Mouse (Mus musculus): ENCODE results near the gene Gm37240. TPM values are rescaled to one million over a fixed set of nuclear protein-coding genes. Genes with fewer than 3 reads are reported as not detected.

Gm37240 gene
- polyA plus RNA-seq, 1 experiment from 2014 or later, result 1.1 TPM

- Histone ChIP-seq H3K4me1 (peaks cover 3% of the 10 kb centered on the region; the same call in 1 of the 2 replicates), H3K36me3 (no peaks in the 10 kb centered on the region), H3K27me3 (replicated peaks) (no peaks in the 10 kb centered on the region), H3K4me2 (replicated peaks) (no peak overlapping the region), H3K9ac (no peak overlapping the region), H3K4me3 (no peak overlapping the region), H3K27ac (no peak overlapping the region), H3K9me3 (no peaks in the 10 kb centered on the region)
- ATAC-seq (ENCODE audit: low FRiP score, low read depth), result no peak
- 66% methylated on average over 2 of the region's 2 CpGs for WGBS
These were observed 316.0 kb downstream of the Gm37240 start for GRCm38 (mm10) chr3:85571276-85571675.

GRCm38 (mm10) chr3:85564603-85565002 is 322.7 kb downstream of the Gm37240 start:
- Histone ChIP-seq H3K27ac (no peak overlapping the region), H3K27me3 (replicated peaks) (no peaks in the 10 kb centered on the region), H3K4me2 (replicated peaks) (no peak overlapping the region), H3K4me1 (no peaks in the 10 kb centered on the region), H3K36me3 (no peaks in the 10 kb centered on the region), H3K9ac (no peak overlapping the region), H3K9me3 (no peaks in the 10 kb centered on the region), H3K4me3 (no peak overlapping the region)
- ATAC-seq (ENCODE audit: low FRiP score, low read depth), result no peak
- 65% methylated on average over 2 of the region's 2 CpGs for WGBS

- WGBS, result 78% methylated on average over 6 of the region's 6 CpGs
- Histone ChIP-seq H3K4me3 (no peak overlapping the region), H3K27ac (no peak overlapping the region), H3K9me3 (no peaks in the 10 kb centered on the region), H3K36me3 (no peaks in the 10 kb centered on the region), H3K27me3 (replicated peaks) (no peaks in the 10 kb centered on the region), H3K4me1 (no peaks in the 10 kb centered on the region), H3K9ac (no peak overlapping the region), H3K4me2 (replicated peaks) (no peak overlapping the region)
- ATAC-seq (ENCODE audit: low FRiP score, low read depth), result no peak
These were observed 333.5 kb downstream of the Gm37240 start for GRCm38 (mm10) chr3:85553731-85554277.

GRCm38 (mm10) chr3:85551352-85551751 is 336.0 kb downstream of the Gm37240 start:
- Histone ChIP-seq H3K27ac (no peak overlapping the region), H3K36me3 (no peaks in the 10 kb centered on the region), H3K27me3 (replicated peaks) (no peaks in the 10 kb centered on the region), H3K9ac (no peak overlapping the region), H3K9me3 (no peaks in the 10 kb centered on the region), H3K4me1 (no peaks in the 10 kb centered on the region), H3K4me3 (no peak overlapping the region), H3K4me2 (replicated peaks) (no peak overlapping the region)
- ATAC-seq (ENCODE audit: low FRiP score, low read depth), result no peak
- 77% methylated on average over 2 of the region's 2 CpGs for WGBS

GRCm38 (mm10) chr3:85550312-85550711 is 337.0 kb downstream of the Gm37240 start:
- Histone ChIP-seq H3K4me3 (no peak overlapping the region), H3K9ac (no peak overlapping the region), H3K27me3 (replicated peaks) (no peaks in the 10 kb centered on the region), H3K27ac (no peak overlapping the region), H3K4me1 (no peaks in the 10 kb centered on the region), H3K4me2 (replicated peaks) (no peak overlapping the region), H3K36me3 (no peaks in the 10 kb centered on the region), H3K9me3 (no peaks in the 10 kb centered on the region)
- ATAC-seq (ENCODE audit: low FRiP score, low read depth), result no peak
- 85% methylated on average over 4 of the region's 4 CpGs for whole genome bisulfite sequencing

- Histone ChIP-seq H3K9ac (no peak overlapping the region), H3K36me3 (no peaks in the 10 kb centered on the region)
- 74% methylated on average over 2 of the region's 2 CpGs for WGBS
These were observed 343.7 kb downstream of the Gm37240 start for GRCm38 (mm10) chr3:85543652-85544051.

GRCm38 (mm10) chr3:85542765-85543164 is 344.6 kb downstream of the Gm37240 start:
- H3K4me1 ChIP-seq, result no peaks in the 10 kb centered on the region
- H3K9me3 ChIP-seq, result no peaks in the 10 kb centered on the region

More at GRCm38 (mm10) chr3:85543652-85544051, 343.7 kb downstream of the Gm37240 start:
- no peak for ATAC-seq (ENCODE audit: low FRiP score, low read depth)
- no peaks in the 10 kb centered on the region for H3K4me1 ChIP-seq
- no peaks in the 10 kb centered on the region for H3K9me3 ChIP-seq
- no peak overlapping the region for H3K4me2 ChIP-seq (replicated peaks)
- no peaks in the 10 kb centered on the region for H3K27me3 ChIP-seq (replicated peaks)
- no peak overlapping the region for H3K4me3 ChIP-seq
- no peak overlapping the region for H3K27ac ChIP-seq

GRCm38 (mm10) chr3:85535621-85536520 is 351.4 kb downstream of the Gm37240 start:
- no peak overlapping the region for H3K4me3 ChIP-seq

More at GRCm38 (mm10) chr3:85542765-85543164, 344.6 kb downstream of the Gm37240 start:
- no peak overlapping the region for H3K4me3 ChIP-seq
- no peaks in the 10 kb centered on the region for H3K27me3 ChIP-seq (replicated peaks)
- no peak overlapping the region for H3K9ac ChIP-seq
- no peak overlapping the region for H3K27ac ChIP-seq
- no peaks in the 10 kb centered on the region for H3K36me3 ChIP-seq
- H3K4me2 ChIP-seq (replicated peaks), result no peak overlapping the region
- 65% methylated on average over 3 of the region's 3 CpGs for WGBS
- no peak for ATAC-seq (ENCODE audit: low FRiP score, low read depth)

GRCm38 (mm10) chr3:85535042-85535441 is 352.3 kb downstream of the Gm37240 start:
- Histone ChIP-seq H3K4me2 (replicated peaks) (no peak overlapping the region), H3K27ac (no peak overlapping the region), H3K36me3 (no peaks in the 10 kb centered on the region), H3K4me1 (peaks cover 3% of the 10 kb centered on the region; the same call in 1 of the 2 replicates), H3K4me3 (no peak overlapping the region), H3K27me3 (replicated peaks) (no peaks in the 10 kb centered on the region), H3K9ac (no peak overlapping the region), H3K9me3 (no peaks in the 10 kb centered on the region)
- ATAC-seq (ENCODE audit: low FRiP score, low read depth), result no peak
- WGBS, result 80% methylated on average over 3 of the region's 3 CpGs

More at GRCm38 (mm10) chr3:85535621-85536520, 351.4 kb downstream of the Gm37240 start:
- H3K4me2 ChIP-seq (replicated peaks), result no peak overlapping the region
- no peak overlapping the region for H3K9ac ChIP-seq
- peaks cover 3% of the 10 kb centered on the region; the same call in 1 of the 2 replicates for H3K4me1 ChIP-seq
- no peaks in the 10 kb centered on the region for H3K36me3 ChIP-seq
- no peaks in the 10 kb centered on the region for H3K27me3 ChIP-seq (replicated peaks)
- no peak for ATAC-seq (ENCODE audit: low FRiP score, low read depth)
- no peak overlapping the region for H3K27ac ChIP-seq
- no peaks in the 10 kb centered on the region for H3K9me3 ChIP-seq
- WGBS, result 54% methylated on average over 11 of the region's 11 CpGs

GRCm38 (mm10) chr3:85532376-85532775 is 354.9 kb downstream of the Gm37240 start:
- 46% methylated on average over 3 of the region's 3 CpGs for WGBS
- H3K36me3 ChIP-seq, result no peaks in the 10 kb centered on the region
- no peak overlapping the region for H3K4me2 ChIP-seq (replicated peaks)
- H3K27me3 ChIP-seq (replicated peaks), result no peaks in the 10 kb centered on the region
- no peak overlapping the region for H3K27ac ChIP-seq
- H3K4me3 ChIP-seq, result no peak overlapping the region
- H3K9me3 ChIP-seq, result no peaks in the 10 kb centered on the region
- H3K4me1 ChIP-seq, result peaks cover 3% of the 10 kb centered on the region; the same call in 1 of the 2 replicates
- H3K9ac ChIP-seq, result no peak overlapping the region
- ATAC-seq (ENCODE audit: low FRiP score, low read depth), result no peak

- Histone ChIP-seq H3K27ac (no peak overlapping the region), H3K36me3 (no peaks in the 10 kb centered on the region), H3K4me3 (no peak overlapping the region), H3K27me3 (replicated peaks) (no peaks in the 10 kb centered on the region), H3K9ac (no peak overlapping the region), H3K4me2 (replicated peaks) (no peak overlapping the region), H3K9me3 (no peaks in the 10 kb centered on the region), H3K4me1 (no peaks in the 10 kb centered on the region; the same call in 1 of the 2 replicates)
- WGBS, result 88% methylated on average over 8 of the region's 8 CpGs
- ATAC-seq (ENCODE audit: low FRiP score, low read depth), result no peak
These were observed 356.6 kb downstream of the Gm37240 start for GRCm38 (mm10) chr3:85530601-85531161.

GRCm38 (mm10) chr3:85521311-85521907 is 365.9 kb downstream of the Gm37240 start:
- Histone ChIP-seq H3K4me1 (peaks cover 5% of the 10 kb centered on the region; the same call in 1 of the 2 replicates), H3K4me3 (no peak overlapping the region), H3K9ac (no peak overlapping the region), H3K9me3 (no peaks in the 10 kb centered on the region), H3K36me3 (no peaks in the 10 kb centered on the region), H3K4me2 (replicated peaks) (no peak overlapping the region), H3K27me3 (replicated peaks) (no peaks in the 10 kb centered on the region), H3K27ac (no peak overlapping the region)
- no peak for ATAC-seq (ENCODE audit: low FRiP score, low read depth)
- WGBS, result 79% methylated on average over 1 of the region's 1 CpGs

Measured in neural tube, embryonic 12.5 days (tissue).